Mouse (Mus musculus): ENCODE measurements around the gene Tdrd3. TPM values are rescaled to one million over a fixed set of nuclear protein-coding genes. Genes with fewer than 3 reads are reported as not detected.

Tdrd3 gene
- polyA plus RNA-seq, 1 experiment: 1.2 TPM

DNA sequence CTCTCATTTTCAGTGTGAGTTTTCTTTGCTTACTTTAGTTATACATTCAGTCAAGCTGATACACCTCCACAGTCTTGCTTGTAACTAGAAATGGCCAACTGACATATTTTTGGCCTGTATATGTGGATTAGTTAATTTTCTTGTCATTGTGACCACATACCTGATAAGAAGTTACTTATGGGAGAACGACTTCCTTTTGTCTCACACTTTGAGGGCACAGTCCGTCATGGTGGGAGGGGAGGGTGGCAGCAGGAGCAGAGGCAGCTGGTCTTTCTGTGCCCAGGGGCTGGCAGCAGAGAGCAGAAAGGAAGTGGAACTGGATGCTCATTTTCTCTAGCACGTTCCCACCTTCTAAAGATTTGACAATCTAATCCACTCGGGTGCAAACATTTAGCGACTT lies 156.0 kb downstream of the Tdrd3 start:
- Histone ChIP-seq H3K27me3 (ENCODE audit: control insufficient read depth, insufficient read depth, low read length) (no peaks in the 10 kb centered on the region), H3K27ac (ENCODE audit: insufficient read depth, low read length) (no peak overlapping the region), H3K4me3 (ENCODE audit: extremely low read depth, insufficient read depth, insufficient read length) (no peak overlapping the region), H3K4me1 (ENCODE audit: control insufficient read depth, insufficient read depth, insufficient read length) (no peaks in the 10 kb centered on the region), H3K36me3 (ENCODE audit: control insufficient read depth, insufficient read depth, low read length) (no peaks in the 10 kb centered on the region)
- WGBS: 42% methylated on average over 5 of the region's 5 CpGs
- TF ChIP-seq CTCF (IDR thresholded peaks at IDR 0.05; ENCODE audit: extremely low read depth, insufficient read depth, insufficient read length, insufficient replicate concordance) (no peak), POLR2A (IDR thresholded peaks at IDR 0.05; ENCODE audit: low read depth, low read length) (no peak)
- no peak for DNase-seq (ENCODE audit: low read depth in 1 of 2, low spot score in 2 of 2)

DNA sequence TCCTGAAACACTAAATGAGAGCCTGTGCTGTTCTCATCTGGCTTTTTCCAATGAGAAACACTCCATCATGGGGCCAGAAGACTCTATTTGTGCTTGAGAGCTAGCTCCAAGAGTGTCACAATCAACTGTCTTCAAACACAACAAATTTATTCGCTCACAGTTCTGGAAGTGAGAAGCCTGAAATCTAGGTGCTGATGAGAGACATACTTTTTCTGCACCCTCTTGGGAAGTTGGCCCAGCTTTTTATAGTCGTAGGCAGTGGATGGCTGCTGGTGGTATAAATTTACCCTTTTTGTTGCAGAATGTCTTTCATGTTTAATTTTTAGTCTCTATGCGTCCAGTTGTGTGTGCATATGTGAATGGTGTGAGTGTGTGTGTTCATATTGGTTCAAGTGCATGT lies 166.2 kb downstream of the Tdrd3 start:
- Histone ChIP-seq H3K4me1 (ENCODE audit: control insufficient read depth, insufficient read depth, insufficient read length) (no peaks in the 10 kb centered on the region), H3K36me3 (ENCODE audit: control insufficient read depth, insufficient read depth, low read length) (no peaks in the 10 kb centered on the region), H3K27ac (ENCODE audit: insufficient read depth, low read length) (no peak overlapping the region), H3K27me3 (ENCODE audit: control insufficient read depth, insufficient read depth, low read length) (no peaks in the 10 kb centered on the region), H3K4me3 (ENCODE audit: extremely low read depth, insufficient read depth, insufficient read length) (no peak overlapping the region)
- no peak for TF ChIP-seq POLR2A (IDR thresholded peaks at IDR 0.05; ENCODE audit: low read depth, low read length)
- TF ChIP-seq CTCF (IDR thresholded peaks at IDR 0.05; ENCODE audit: extremely low read depth, insufficient read depth, insufficient read length, insufficient replicate concordance): no peak
- WGBS: 84% methylated on average over 3 of the region's 3 CpGs
- DNase-seq (ENCODE audit: low read depth in 1 of 2, low spot score in 2 of 2): no peak
